Mouse (Mus musculus) liver, postnatal 0 days (tissue): ENCODE measurements around the gene Pdzd2.

Experiments used
- CTCF ChIP-seq: sonication (generic); IDR thresholded peaks from 2 replicates; pipeline ENCODE4 v1.5.1; 2016; ENCODE audit warnings: antibody characterized with exemption, low read depth
- EP300 ChIP-seq: IDR thresholded peaks from 2 replicates; pipeline ENCODE4 v1.6.1; 2016; ENCODE audit warnings: antibody characterized with exemption, low read depth, mild to moderate bottlenecking

DNA sequence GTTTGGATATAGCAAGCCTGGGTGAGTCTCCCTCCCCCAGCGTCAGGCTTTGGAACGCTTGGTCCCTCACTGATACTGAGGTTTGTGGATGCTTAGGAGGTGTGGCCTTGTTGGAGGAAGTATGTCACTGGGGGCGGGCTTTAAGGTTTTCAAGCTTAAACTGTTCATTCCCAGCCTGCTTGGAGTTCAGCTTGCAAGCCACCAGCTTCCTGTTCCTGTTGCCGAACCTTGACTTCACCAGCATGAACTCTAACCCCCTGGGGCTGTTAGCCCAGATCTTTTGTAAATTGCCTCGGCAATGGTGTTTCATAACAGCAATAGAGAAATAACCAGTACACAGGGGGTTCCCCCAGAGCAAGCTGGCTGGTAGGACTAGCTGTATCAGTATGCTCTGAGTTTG is 260.4 kb downstream of the Pdzd2 start:
- TF ChIP-seq CTCF (no peak), EP300 (no peak)
